11 mouse cellular contexts compared by ENCODE assay signal in the genomic region with DNA sequence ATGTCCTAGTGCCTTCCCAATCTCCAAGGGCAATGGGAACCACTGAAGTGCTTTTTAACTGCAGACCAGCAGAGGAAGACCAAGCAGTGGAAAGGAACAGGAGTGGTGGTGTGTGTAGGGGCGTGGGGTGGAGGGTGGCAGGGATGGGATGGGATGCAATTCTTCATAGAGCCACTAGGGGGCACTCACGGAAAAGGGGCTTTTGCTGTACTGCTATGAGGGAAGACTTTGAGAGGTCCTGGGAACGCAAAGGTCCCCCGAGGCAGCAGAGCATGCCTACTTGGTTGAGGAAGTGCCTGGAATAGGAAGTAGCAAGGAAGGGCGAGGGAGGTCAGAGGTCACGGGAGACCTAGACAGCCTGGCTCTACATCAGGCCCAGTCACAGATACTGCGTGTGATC.
DNase-seq lines count a peak whose midpoint lies in the region; TF ChIP-seq lines count a peak whose summit lies in the region.
"Had no signal": no experiment of that assay in that cellular context is flagged by ENCODE, and none has a peak within 500 bp of the region (broad histone marks: within the 10 kb centered on the region; RNA-seq: fewer than 3 reads in every experiment).

No protein-coding gene starts in this region.

- no peak overlapping the region for H3K4me3 ChIP-seq in left cerebral cortex, adult 2 months
- H3K4me3 ChIP-seq in olfactory bulb, adult 2 months (ENCODE audit: insufficient read depth, low read depth, low read length): no peak overlapping the region
- H3K4me3 ChIP-seq: heart, embryonic 10.5 days; limb, embryonic 15.5 days had no signal

- intact Hi-C loops in left cerebral cortex, adult 2 months (cut with DNase I): loop anchor here (5.0 kb wide), 1 partner anchor 104 kb away; no protein-coding TSS in a partner anchor
- intact Hi-C loops in left cerebral cortex, postnatal 25 days (cut with DNase I): loop anchor here (5.0 kb wide), 1 partner anchor 54 kb away; no protein-coding TSS in a partner anchor
- intact Hi-C loops in left cerebral cortex, postnatal 36 days (cut with DNase I): loop anchor here (5.0 kb wide), 1 partner anchor 46 kb away; no protein-coding TSS in a partner anchor

- H3K27ac ChIP-seq in left cerebral cortex, adult 2 months: no peak overlapping the region
- no peak overlapping the region for H3K27ac ChIP-seq in olfactory bulb, adult 2 months (ENCODE audit: insufficient read depth, low read depth, low read length)
- H3K27ac ChIP-seq: heart, embryonic 10.5 days; limb, embryonic 15.5 days had no signal

- TF ChIP-seq POLR2A in olfactory bulb, adult 2 months (IDR thresholded peaks at IDR 0.05; ENCODE audit: insufficient read depth, low read depth, low read length): no peak

- peaks cover 6% of the 10 kb centered on the region for H3K4me1 ChIP-seq in olfactory bulb, adult 2 months (ENCODE audit: control insufficient read depth, insufficient read depth, low read length)

- WGBS in olfactory bulb, adult 2 months: 65% methylated on average over 7 of the region's 7 CpGs

- TF ChIP-seq CTCF in left cerebral cortex, adult 2 months (IDR thresholded peaks at IDR 0.05): peak; percentile 71
- peak; percentile 71 for TF ChIP-seq CTCF in olfactory bulb, adult 2 months (IDR thresholded peaks at IDR 0.05; ENCODE audit: insufficient read depth, low read depth, low read length)

- DNase-seq in left cerebral cortex, adult 2 months (ENCODE audit: extremely low spot score in 1 of 2, low spot score in 2 of 2): no peak
- DNase-seq in left cerebral cortex, adult 9 months (ENCODE audit: low spot score in 2 of 2): no peak
- peak; percentile 27 for DNase-seq in CD4-positive helper T cell, adult 2 months (ENCODE audit: low read depth, low spot score)
- peak; percentile 32 for DNase-seq in NIH3T3 (ENCODE audit: low read depth)
- DNase-seq in left cerebral cortex, postnatal 25 days (ENCODE audit: low spot score in 2 of 2): no peak
- DNase-seq in left cerebral cortex, postnatal 36 days (ENCODE audit: low spot score in 2 of 2): no peak
- DNase-seq: adrenal gland, postnatal 14 days; kidney, adult 11 months had no signal

Comparison
In these comparisons a context has a peak if more than half of its experiments do, and no peak if none do; other contexts are left out.
1. DNase-seq: peak in CD4-positive helper T cell, adult 2 months (single experiment) and NIH3T3 (single experiment); none in left cerebral cortex, adult 2 months (0 of 2), left cerebral cortex, adult 9 months (0 of 2), left cerebral cortex, postnatal 25 days (0 of 2) and left cerebral cortex, postnatal 36 days (0 of 2).